Mouse (Mus musculus): Measurements from ENCODE around the gene Xk. TPM values are rescaled to one million over a fixed set of nuclear protein-coding genes. Genes with fewer than 3 reads are reported as not detected.
"Not testable (repeated sequence)": the region's sequence is repeated elsewhere in the genome, so short reads cannot be mapped to it uniquely, and the experiment has no call there.

Xk gene
- polyA plus RNA-seq, 1 experiment from 2014 or later: 2.4 TPM

DNA sequence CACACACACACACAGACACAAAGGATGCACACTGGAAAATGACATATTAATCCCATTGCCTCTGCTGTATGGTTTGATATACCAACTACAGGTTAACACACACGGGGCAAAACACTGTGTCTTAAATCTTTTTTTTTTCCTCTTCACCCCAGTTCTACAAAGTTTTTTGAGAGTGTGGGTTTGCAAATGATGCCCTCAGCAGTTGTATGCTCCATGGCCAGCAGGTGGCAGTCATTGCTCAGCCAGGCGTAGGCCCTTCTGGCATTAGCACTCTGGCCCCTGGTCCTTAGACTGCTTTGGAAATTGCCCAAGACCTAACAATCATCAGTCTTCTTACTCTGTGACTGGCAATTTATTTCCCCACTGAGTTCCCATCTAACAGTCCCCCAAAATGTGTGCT lies 60.5 kb downstream of the Xk start:
- H3K36me3 ChIP-seq; H3K4me3 ChIP-seq; ATAC-seq (ENCODE audit: borderline replicate concordance, extremely low read depth, low FRiP score, low TSS enrichment); H3K27me3 ChIP-seq; H3K4me2 ChIP-seq; H3K9ac ChIP-seq; H3K27ac ChIP-seq; H3K4me1 ChIP-seq; H3K9me3 ChIP-seq: not testable (repeated sequence)
- 74% methylated on average over 2 of the region's 2 CpGs for WGBS

- H3K9ac ChIP-seq; H3K27ac ChIP-seq; ATAC-seq (ENCODE audit: borderline replicate concordance, extremely low read depth, low FRiP score, low TSS enrichment); H3K27me3 ChIP-seq; H3K9me3 ChIP-seq; H3K4me2 ChIP-seq; H3K4me3 ChIP-seq; H3K4me1 ChIP-seq; H3K36me3 ChIP-seq: not testable (repeated sequence)
- 67% methylated on average over 1 of the region's 1 CpGs for whole genome bisulfite sequencing
These were observed 62.4 kb downstream of the Xk start for GRCm38 (mm10) chrX:9334996-9335395.

- not testable (repeated sequence) for H3K36me3 ChIP-seq; H3K27ac ChIP-seq; H3K9ac ChIP-seq; ATAC-seq (ENCODE audit: borderline replicate concordance, extremely low read depth, low FRiP score, low TSS enrichment); H3K4me2 ChIP-seq; H3K4me1 ChIP-seq; H3K27me3 ChIP-seq; H3K9me3 ChIP-seq; H3K4me3 ChIP-seq
- WGBS: no CpG with 5 or more reads among the region's 2 CpGs
These were observed 77.8 kb downstream of the Xk start, which contains the start of gene H2al1k for GRCm38 (mm10) chrX:9350327-9350726. TSS of gene H2al1k (plus strand) at chrX:9350627.

Other genes with a start within 250 kb of the Xk start
- gene Fthl17e, start 239.3 kb upstream of the Xk start, polyA plus RNA-seq (2015; fragmentation: Nextera tagmentation; extraction: Ambion mirVana): not detected in 2 replicates
- gene Fthl17f, start 209.7 kb upstream of the Xk start, polyA plus RNA-seq (2015; fragmentation: Nextera tagmentation; extraction: Ambion mirVana): not detected in 2 replicates
- gene 4930402K13Rik, start 168.2 kb upstream of the Xk start, polyA plus RNA-seq (2015; fragmentation: Nextera tagmentation; extraction: Ambion mirVana): not detected in 2 replicates
- gene Lancl3, start 72.9 kb upstream of the Xk start, polyA plus RNA-seq (2015; fragmentation: Nextera tagmentation; extraction: Ambion mirVana): 1.1 and 1.2 TPM in 2 replicates
- gene Gm14862, start 15.9 kb upstream of the Xk start, polyA plus RNA-seq (2015; fragmentation: Nextera tagmentation; extraction: Ambion mirVana): not detected in 2 replicates
- gene H2al1m, start 11.0 kb downstream of the Xk start, polyA plus RNA-seq (2015; fragmentation: Nextera tagmentation; extraction: Ambion mirVana): not detected in 2 replicates
- gene H2al1k, start 77.9 kb downstream of the Xk start, polyA plus RNA-seq (2015; fragmentation: Nextera tagmentation; extraction: Ambion mirVana): not detected in 2 replicates
- 3.7 TPM in 2 replicates for gene Cybb, start 215.0 kb downstream of the Xk start, polyA plus RNA-seq (2015; fragmentation: Nextera tagmentation; extraction: Ambion mirVana)

Data from lung, embryonic 15.5 days (tissue).